Mouse (Mus musculus): ENCODE results near the gene Car10.

GRCm38 (mm10) chr11:93639410-93639809, 541.6 kb downstream of the Car10 start:
- TF ChIP-seq CTCF (IDR thresholded peaks at IDR 0.05; ENCODE audit: low read depth), result no peak
- no peak for TF ChIP-seq EP300 (optimal IDR thresholded peaks at IDR 0.05)
